8 mouse cellular contexts compared by ENCODE assay signal in genomic region chr1:136685191-136686060, GRCm38 (mm10).
DNase-seq lines count a peak whose midpoint lies in the region; ATAC-seq lines count a peak whose summit lies in the region.

No protein-coding gene starts in this region.

- no peak overlapping the region for H3K9ac ChIP-seq in intestine, embryonic 15.5 days

- no peaks in the 10 kb centered on the region for H3K36me3 ChIP-seq in intestine, embryonic 15.5 days

- H3K27me3 ChIP-seq in intestine, embryonic 15.5 days (replicated peaks) = no peaks in the 10 kb centered on the region

- intact Hi-C loops in heart, postnatal 10 days (cut with DNase I) = loop anchor here (5.0 kb wide), 1 partner anchor 58 kb away; no protein-coding TSS in a partner anchor

- no peak overlapping the region for H3K27ac ChIP-seq in intestine, embryonic 15.5 days

- H3K4me3 ChIP-seq in intestine, embryonic 15.5 days (replicated peaks) = no peak overlapping the region

- H3K4me1 ChIP-seq in intestine, embryonic 15.5 days (replicated peaks) = peaks cover 9% of the 10 kb centered on the region

- WGBS in intestine, embryonic 15.5 days = 67% methylated on average over 13 of the region's 13 CpGs

- H3K4me2 ChIP-seq in intestine, embryonic 15.5 days (replicated peaks) = no peak overlapping the region

- H3K9me3 ChIP-seq in intestine, embryonic 15.5 days = no peaks in the 10 kb centered on the region

- ATAC-seq in intestine, embryonic 15.5 days = no peak

- peak; percentile 25 for DNase-seq in layer of hippocampus, adult 9-11 months
- DNase-seq in layer of hippocampus, postnatal 25 days (ENCODE audit: extremely low spot score in 1 of 2, low spot score in 1 of 2) = no peak
- peak; percentile 67 for DNase-seq in adrenal gland, postnatal 14 days
- DNase-seq in heart, postnatal 10 days = peak; percentile 41 to 43
- DNase-seq in lung, postnatal 25 days (ENCODE audit: low spot score) = peak; percentile 66
- peak; percentile 49 for DNase-seq in thymus, postnatal 4 days
- DNase-seq in layer of hippocampus, adult 8-10 months (ENCODE audit: low spot score in 2 of 2) = no peak

Comparison
In these comparisons a context has a peak if more than half of its experiments do, and no peak if none do; other contexts are left out.
1. DNase-seq: peak in layer of hippocampus, adult 9-11 months (single experiment), adrenal gland, postnatal 14 days (single experiment), heart, postnatal 10 days (2 of 2), lung, postnatal 25 days (single experiment) and thymus, postnatal 4 days (single experiment); none in layer of hippocampus, postnatal 25 days (0 of 2) and layer of hippocampus, adult 8-10 months (0 of 2).